Mouse (Mus musculus): Measurements from ENCODE around the gene Gbe1. TPM values are rescaled to one million over a fixed set of nuclear protein-coding genes. Genes with fewer than 3 reads are reported as not detected.

The Gbe1 gene
- polyA plus RNA-seq, 1 experiment from 2014 or later = 73.2 TPM

DNA sequence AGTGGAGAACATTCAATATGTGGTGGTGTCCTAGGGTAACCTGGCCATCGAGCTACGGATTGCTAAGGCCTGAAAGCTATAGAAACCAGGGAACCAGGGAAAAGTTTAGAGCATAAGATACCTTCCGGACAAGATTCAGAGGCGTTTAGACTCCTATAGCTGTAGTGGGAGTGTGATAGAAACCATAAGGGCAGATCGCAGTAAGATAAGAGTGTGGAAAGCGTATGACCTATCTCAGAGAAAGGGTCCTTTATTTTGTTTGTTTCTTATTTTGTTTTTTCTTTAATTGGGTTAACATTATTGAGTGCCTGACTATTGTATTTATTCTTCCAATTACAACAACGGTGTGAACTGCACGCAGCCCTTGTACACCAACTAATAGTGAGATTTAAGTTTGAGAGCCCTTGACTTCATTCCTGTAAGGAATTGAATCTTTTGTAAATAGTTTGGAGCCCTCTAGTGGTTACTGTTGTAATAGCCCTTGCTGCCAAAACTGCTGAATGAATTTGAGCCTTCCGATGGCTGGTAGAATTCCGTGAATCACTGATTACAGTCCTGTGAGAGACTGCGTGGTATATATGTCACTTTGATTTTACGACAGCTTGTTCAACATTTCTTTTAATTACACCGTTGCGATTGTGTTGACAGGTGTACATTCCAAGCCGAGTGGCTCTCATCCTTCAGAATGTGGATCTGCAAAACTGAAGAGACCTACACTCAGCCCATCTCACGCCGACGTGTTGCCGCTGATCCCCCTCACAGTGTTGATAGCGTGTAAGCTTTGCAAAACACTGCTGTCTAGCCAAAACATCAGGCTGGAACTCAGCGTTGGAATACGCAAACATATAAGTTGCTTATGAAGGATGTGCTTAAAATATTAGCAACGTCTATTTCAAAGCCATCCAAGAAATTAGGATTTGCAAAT lies 254.9 kb downstream of the Gbe1 start:
- Histone ChIP-seq H3K4me1 (replicated peaks) (peaks cover 3% of the 10 kb centered on the region), H3K4me2 (peak overlapping the region; percentile 43; the same call in 1 of the 2 replicates), H3K4me3 (no peak overlapping the region), H3K36me3 (no peaks in the 10 kb centered on the region), H3K9me3 (replicated peaks) (no peaks in the 10 kb centered on the region), H3K9ac (no peak overlapping the region), H3K27ac (no peak overlapping the region), H3K27me3 (no peaks in the 10 kb centered on the region)
- 44% methylated on average over 23 of the region's 23 CpGs for WGBS
- ATAC-seq (replicated peaks; ENCODE audit: insufficient number of reproducible peaks, insufficient read depth, low FRiP score, low read depth) = no peak

DNA sequence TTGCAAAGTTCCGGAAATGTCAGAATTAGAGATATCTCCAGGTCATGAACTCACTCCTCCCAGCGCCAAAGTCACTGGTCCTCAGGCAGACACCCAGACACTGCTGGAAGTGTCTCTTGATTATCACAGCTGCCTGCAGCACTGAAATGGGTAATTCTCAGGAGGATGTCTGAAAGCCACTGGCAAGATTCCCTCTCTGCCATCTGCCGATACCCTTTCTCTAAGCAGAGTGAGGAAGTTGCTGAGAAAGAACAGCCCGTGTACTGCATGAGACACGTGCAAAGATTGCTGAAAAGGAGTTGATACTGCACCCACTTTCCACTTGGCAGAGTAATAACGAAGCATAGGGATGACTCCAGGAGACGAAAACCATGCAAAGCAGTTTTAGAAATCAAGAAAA lies 272.2 kb downstream of the Gbe1 start:
- H3K9ac ChIP-seq = no peak overlapping the region
- no peak overlapping the region for H3K27ac ChIP-seq
- H3K27me3 ChIP-seq = no peaks in the 10 kb centered on the region
- no CpG with 5 or more reads among the region's 7 CpGs for WGBS
- no peaks in the 10 kb centered on the region for H3K4me1 ChIP-seq (replicated peaks)
- no peak overlapping the region for H3K4me2 ChIP-seq
- no peaks in the 10 kb centered on the region for H3K36me3 ChIP-seq
- no peak overlapping the region for H3K4me3 ChIP-seq
- H3K9me3 ChIP-seq (replicated peaks) = no peaks in the 10 kb centered on the region
- no peak for ATAC-seq (replicated peaks; ENCODE audit: insufficient number of reproducible peaks, insufficient read depth, low FRiP score, low read depth)

DNA sequence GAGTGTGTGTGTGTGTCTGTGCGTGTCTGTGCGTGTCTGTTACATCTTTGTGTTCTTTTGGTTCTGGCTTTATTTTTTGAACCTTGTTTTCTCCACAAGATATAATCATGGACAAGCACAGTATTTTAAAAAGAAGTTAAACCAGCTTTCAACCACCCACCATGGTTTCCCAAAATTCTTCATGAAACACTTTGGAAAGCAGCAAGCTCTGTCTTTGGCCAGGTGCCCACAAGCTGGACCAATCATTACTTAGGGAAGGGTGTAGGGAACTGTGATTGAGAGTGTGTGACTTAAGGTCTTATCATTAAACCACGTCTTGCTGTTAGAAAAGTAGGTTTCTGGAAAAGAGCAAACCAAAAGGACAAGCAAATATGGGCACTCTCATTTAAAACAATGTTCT lies 288.6 kb downstream of the Gbe1 start:
- H3K27me3 ChIP-seq = no peaks in the 10 kb centered on the region
- H3K4me2 ChIP-seq = no peak overlapping the region
- no peaks in the 10 kb centered on the region for H3K36me3 ChIP-seq
- no peak for ATAC-seq (replicated peaks; ENCODE audit: insufficient number of reproducible peaks, insufficient read depth, low FRiP score, low read depth)
- H3K9ac ChIP-seq = no peak overlapping the region
- H3K27ac ChIP-seq = no peak overlapping the region
- no peak overlapping the region for H3K4me3 ChIP-seq
- H3K9me3 ChIP-seq (replicated peaks) = no peaks in the 10 kb centered on the region
- no peaks in the 10 kb centered on the region for H3K4me1 ChIP-seq (replicated peaks)
- 80% methylated on average over 3 of the region's 3 CpGs for WGBS

DNA sequence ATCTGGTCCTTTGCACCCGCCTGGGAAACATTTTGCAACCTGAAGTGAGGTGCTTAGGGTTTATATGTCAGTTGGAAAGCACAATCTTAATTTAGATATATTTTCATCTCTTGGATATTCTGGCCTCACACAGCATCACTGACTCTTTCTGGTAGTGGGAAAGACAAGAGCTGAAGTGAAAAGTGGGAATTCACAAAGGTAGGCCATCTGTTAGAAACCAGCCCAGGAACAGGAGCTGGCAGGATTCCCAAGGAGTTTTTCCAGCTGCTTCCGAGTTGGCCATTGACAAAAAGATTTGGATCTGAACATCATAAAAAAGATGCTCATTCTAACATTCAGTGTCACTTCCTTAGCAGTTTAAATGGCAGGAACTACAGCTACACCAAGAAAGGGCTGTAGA lies 294.6 kb downstream of the Gbe1 start:
- no peak overlapping the region for H3K4me2 ChIP-seq
- no peak for ATAC-seq (replicated peaks; ENCODE audit: insufficient number of reproducible peaks, insufficient read depth, low FRiP score, low read depth)
- no peak overlapping the region for H3K9ac ChIP-seq
- H3K27me3 ChIP-seq = no peaks in the 10 kb centered on the region
- no peaks in the 10 kb centered on the region for H3K36me3 ChIP-seq
- H3K4me3 ChIP-seq = no peak overlapping the region
- no peaks in the 10 kb centered on the region for H3K4me1 ChIP-seq (replicated peaks)
- H3K9me3 ChIP-seq (replicated peaks) = no peaks in the 10 kb centered on the region
- WGBS = 56% methylated on average over 2 of the region's 2 CpGs
- H3K27ac ChIP-seq = no peak overlapping the region

DNA sequence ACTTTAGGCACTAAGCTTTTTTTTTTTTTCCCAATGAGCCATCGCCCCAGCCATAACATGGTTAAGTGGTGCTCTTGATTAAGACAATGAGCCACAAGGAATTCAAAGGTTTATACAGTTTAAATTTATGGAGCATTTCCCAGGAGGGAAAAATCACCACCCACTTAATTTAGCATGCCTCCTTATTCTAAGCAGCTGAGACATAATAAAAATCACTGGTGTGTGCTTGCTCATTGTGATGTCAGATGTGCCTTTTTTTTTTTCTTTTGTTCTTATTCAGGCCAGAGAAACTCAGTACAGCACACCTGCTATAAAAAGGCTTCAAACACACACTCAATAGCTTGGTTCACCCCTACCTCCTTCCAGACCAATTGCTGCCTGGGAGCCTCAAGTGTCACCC lies 303.9 kb downstream of the Gbe1 start:
- no peak overlapping the region for H3K4me2 ChIP-seq
- no peaks in the 10 kb centered on the region for H3K9me3 ChIP-seq (replicated peaks)
- ATAC-seq (replicated peaks; ENCODE audit: insufficient number of reproducible peaks, insufficient read depth, low FRiP score, low read depth) = no peak
- no peaks in the 10 kb centered on the region for H3K36me3 ChIP-seq
- 78% methylated on average over 1 of the region's 1 CpGs for WGBS
- H3K27me3 ChIP-seq = no peaks in the 10 kb centered on the region
- H3K9ac ChIP-seq = no peak overlapping the region
- H3K4me1 ChIP-seq (replicated peaks) = no peaks in the 10 kb centered on the region
- no peak overlapping the region for H3K27ac ChIP-seq
- H3K4me3 ChIP-seq = no peak overlapping the region

DNA sequence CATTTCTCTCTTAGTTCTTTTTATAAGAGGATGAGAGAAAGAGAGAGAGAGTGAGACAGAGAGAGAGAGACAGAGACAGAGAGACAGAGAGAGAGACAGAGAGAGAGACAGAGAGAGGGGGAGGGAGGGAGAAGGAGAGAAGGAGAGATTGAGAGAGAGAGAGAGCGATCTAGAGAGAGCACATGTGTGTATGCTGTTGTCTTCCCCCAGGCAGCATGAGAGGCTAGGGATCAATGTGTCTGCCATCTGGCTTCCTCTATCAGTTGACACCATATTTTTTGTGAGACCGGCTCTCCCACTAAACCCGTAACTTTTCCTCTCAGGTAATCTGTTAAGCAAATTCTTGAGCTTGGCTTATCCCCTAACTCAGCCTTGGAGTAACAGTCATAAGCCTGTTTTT lies 304.4 kb downstream of the Gbe1 start:
- Histone ChIP-seq H3K27me3 (no peaks in the 10 kb centered on the region), H3K36me3 (no peaks in the 10 kb centered on the region), H3K27ac (no peak overlapping the region), H3K9me3 (replicated peaks) (no peaks in the 10 kb centered on the region), H3K4me1 (replicated peaks) (no peaks in the 10 kb centered on the region), H3K4me3 (no peak overlapping the region), H3K4me2 (no peak overlapping the region), H3K9ac (no peak overlapping the region)
- ATAC-seq (replicated peaks; ENCODE audit: insufficient number of reproducible peaks, insufficient read depth, low FRiP score, low read depth) = no peak
- 86% methylated on average over 3 of the region's 3 CpGs for WGBS
